Mouse (Mus musculus): ENCODE data around the gene Atg4a.

- TF ChIP-seq CTCF (IDR thresholded peaks at IDR 0.05; ENCODE audit: low read depth, low read length) (no peak), POLR2A (IDR thresholded peaks at IDR 0.05; ENCODE audit: borderline replicate concordance, low read depth, low read length) (no peak)
Observed at GRCm38 (mm10) chrX:141195036-141195435, 238.3 kb downstream of the Atg4a start.
